Mouse (Mus musculus): ENCODE data around the gene Tmie. TPM values are rescaled to one million over a fixed set of nuclear protein-coding genes. Genes with fewer than 3 reads are reported as not detected.

Tmie gene
- polyA plus RNA-seq, 1 experiment from 2014 or later, result 0.74 TPM

DNA sequence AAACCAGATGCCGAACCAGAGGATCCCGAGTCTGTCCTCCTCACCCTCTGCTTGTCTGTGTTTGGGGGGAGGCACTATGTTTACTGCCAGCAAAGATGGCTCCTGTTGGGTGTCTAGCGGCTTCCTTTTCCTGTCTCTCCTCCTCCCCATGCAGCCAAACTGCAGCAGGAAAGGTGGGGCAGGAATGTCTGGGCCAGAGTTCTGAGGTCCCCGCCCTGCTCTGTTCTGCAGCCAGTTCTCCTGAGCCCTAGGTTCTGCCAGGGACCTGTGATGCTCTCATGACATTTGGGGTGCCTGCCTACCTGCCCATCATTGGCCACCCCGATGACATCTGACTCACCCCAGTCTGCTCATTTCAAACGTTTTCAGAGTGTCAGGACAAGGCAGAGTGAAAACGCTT lies 2.0 kb upstream of the Tmie start:
- no peaks in the 10 kb centered on the region for H3K9me3 ChIP-seq
- 78% methylated on average over 7 of the region's 7 CpGs for WGBS
- no peak for ATAC-seq
- H3K4me2 ChIP-seq (replicated peaks), result no peak overlapping the region
- H3K27ac ChIP-seq, result no peak overlapping the region
- peaks cover 49% of the 10 kb centered on the region for H3K27me3 ChIP-seq
- no peak overlapping the region for H3K9ac ChIP-seq (replicated peaks)
- H3K36me3 ChIP-seq, result no peaks in the 10 kb centered on the region
- peaks cover 12% of the 10 kb centered on the region for H3K4me1 ChIP-seq (replicated peaks)
- H3K4me3 ChIP-seq (replicated peaks), result no peak overlapping the region

DNA sequence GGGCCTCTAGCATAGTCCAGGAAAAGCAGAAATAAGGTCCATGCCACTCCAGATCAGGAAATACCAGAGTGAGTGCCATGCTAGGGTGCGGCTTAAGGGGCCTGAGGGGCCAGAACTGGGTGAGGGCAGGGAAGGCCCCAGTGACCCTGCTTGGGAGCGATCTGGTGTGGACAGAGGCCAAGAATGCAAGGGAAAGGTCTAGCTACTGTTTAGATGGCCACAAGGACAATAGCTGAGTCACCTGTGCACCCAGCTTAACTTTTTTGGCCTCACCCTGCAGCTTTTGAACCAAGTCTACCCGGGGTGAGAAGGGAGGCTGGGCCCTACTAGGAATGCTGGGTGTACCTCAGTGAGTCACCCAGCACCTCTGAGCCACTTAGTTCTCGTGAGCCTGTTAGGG lies 859 bp upstream of the Tmie start:
- Histone ChIP-seq H3K27ac (no peak overlapping the region), H3K27me3 (peaks cover 49% of the 10 kb centered on the region), H3K4me2 (replicated peaks) (peak overlapping the region; percentile 77), H3K4me1 (replicated peaks) (peaks cover 12% of the 10 kb centered on the region), H3K9ac (replicated peaks) (no peak overlapping the region), H3K9me3 (no peaks in the 10 kb centered on the region), H3K36me3 (no peaks in the 10 kb centered on the region), H3K4me3 (replicated peaks) (peak overlapping the region; percentile 45)
- ATAC-seq, result no peak
- 80% methylated on average over 4 of the region's 4 CpGs for WGBS

- peaks cover 49% of the 10 kb centered on the region for H3K27me3 ChIP-seq
- H3K27ac ChIP-seq, result no peak within 1 kb of the TSS
- peak within 1 kb of the TSS; percentile 77 for H3K4me2 ChIP-seq (replicated peaks)
- peaks cover 25% of the 10 kb centered on the region for H3K4me1 ChIP-seq (replicated peaks)
- WGBS, result 11% methylated on average over 12 of the region's 12 CpGs
- ATAC-seq, result no peak
- no peaks in the 10 kb centered on the region for H3K36me3 ChIP-seq
- H3K4me3 ChIP-seq (replicated peaks), result peak within 1 kb of the TSS; percentile 45
- H3K9ac ChIP-seq (replicated peaks), result peak within 1 kb of the TSS; percentile 54
- H3K9me3 ChIP-seq, result no peaks in the 10 kb centered on the region
Observed at GRCm38 (mm10) chr9:110879191-110879920, 557 bp downstream of the Tmie start, which contains the start of gene Als2cl. Gene Als2cl (plus strand): TSS chr9:110879870.

GRCm38 (mm10) chr9:110877888-110878287 lies 2.0 kb downstream of the Tmie start:
- Histone ChIP-seq H3K4me2 (replicated peaks) (no peak overlapping the region), H3K4me1 (replicated peaks) (peaks cover 36% of the 10 kb centered on the region), H3K4me3 (replicated peaks) (no peak overlapping the region), H3K27ac (no peak overlapping the region), H3K27me3 (peaks cover 60% of the 10 kb centered on the region), H3K9ac (replicated peaks) (no peak overlapping the region), H3K36me3 (no peaks in the 10 kb centered on the region), H3K9me3 (no peaks in the 10 kb centered on the region)
- ATAC-seq, result no peak
- WGBS, result 93% methylated on average over 5 of the region's 5 CpGs

- no peaks in the 10 kb centered on the region for H3K36me3 ChIP-seq
- no peak overlapping the region for H3K4me2 ChIP-seq (replicated peaks)
- H3K4me3 ChIP-seq (replicated peaks), result no peak overlapping the region
- H3K9me3 ChIP-seq, result no peaks in the 10 kb centered on the region
- peaks cover 36% of the 10 kb centered on the region for H3K4me1 ChIP-seq (replicated peaks)
- H3K27me3 ChIP-seq, result peaks cover 63% of the 10 kb centered on the region
- no peak overlapping the region for H3K9ac ChIP-seq (replicated peaks)
- no peak overlapping the region for H3K27ac ChIP-seq
- ATAC-seq, result no peak
- 79% methylated on average over 1 of the region's 1 CpGs for WGBS
Observed at GRCm38 (mm10) chr9:110877353-110877752, 2.6 kb downstream of the Tmie start.

DNA sequence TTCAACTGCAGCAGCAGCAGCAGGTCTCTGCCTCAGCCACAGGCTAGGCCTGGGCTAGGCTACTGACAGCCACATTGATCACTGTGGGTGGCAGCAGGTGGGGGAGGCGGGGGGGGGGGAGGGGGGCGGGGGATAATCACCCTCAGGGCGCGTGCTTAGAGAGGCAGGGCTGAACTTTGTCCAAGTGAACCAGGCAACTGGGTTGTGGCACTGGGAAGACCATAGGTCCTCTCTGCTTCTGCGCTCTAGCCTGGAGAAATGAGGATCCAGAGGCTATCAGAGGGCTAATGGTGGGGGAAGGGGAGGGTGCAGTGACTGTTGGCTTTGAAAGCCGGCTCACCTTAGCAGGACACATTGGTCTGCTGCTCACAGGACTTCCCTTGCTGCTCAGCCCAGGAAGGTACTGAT lies 4.6 kb downstream of the Tmie start:
- peak; percentile 53 for ATAC-seq
- Histone ChIP-seq H3K4me3 (replicated peaks) (no peak overlapping the region), H3K27me3 (peaks cover 46% of the 10 kb centered on the region), H3K9me3 (no peaks in the 10 kb centered on the region), H3K36me3 (no peaks in the 10 kb centered on the region), H3K4me2 (replicated peaks) (no peak overlapping the region), H3K27ac (0 out of 2 replicates have a peak overlapping the region, but pooled peaks have one; percentile 62), H3K9ac (replicated peaks) (no peak overlapping the region), H3K4me1 (replicated peaks) (peaks cover 31% of the 10 kb centered on the region)
- WGBS, result 42% methylated on average over 2 of the region's 6 CpGs

DNA sequence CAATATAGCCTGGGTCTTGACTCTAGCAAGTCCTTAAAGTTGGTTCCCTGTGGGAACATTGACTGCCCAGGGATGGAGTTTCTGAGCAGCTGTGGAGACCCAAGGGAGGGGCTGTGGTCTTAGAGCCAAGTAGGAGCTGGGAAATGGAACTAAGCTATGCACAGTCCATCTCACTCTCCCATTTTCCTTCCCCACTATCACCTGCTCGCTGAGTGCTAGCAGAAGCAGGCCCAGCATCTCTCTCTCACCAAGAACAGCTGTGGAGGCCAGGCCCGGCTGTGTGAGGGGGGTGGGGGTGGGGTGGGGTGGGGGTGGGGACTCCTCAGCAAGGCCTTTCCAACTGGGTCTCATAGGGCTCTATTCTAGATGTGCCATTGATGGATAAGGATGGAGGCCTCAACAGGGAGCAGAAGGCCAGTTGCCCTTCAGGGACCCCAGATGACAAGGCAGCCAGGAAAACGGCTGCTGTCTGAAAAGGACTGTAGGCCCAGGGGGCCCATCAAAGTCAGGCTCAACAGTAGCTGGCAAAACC lies 5.2 kb downstream of the Tmie start:
- H3K36me3 ChIP-seq, result no peaks in the 10 kb centered on the region
- ATAC-seq, result peak; percentile 48
- H3K27me3 ChIP-seq, result peaks cover 40% of the 10 kb centered on the region
- no peaks in the 10 kb centered on the region for H3K9me3 ChIP-seq
- no peak overlapping the region for H3K9ac ChIP-seq (replicated peaks)
- WGBS, result 11% methylated on average over 3 of the region's 3 CpGs
- H3K4me2 ChIP-seq (replicated peaks), result peak overlapping the region; percentile 58; the same call in 1 of the 2 replicates
- peak overlapping the region; percentile 62; the same call in 1 of the 2 replicates for H3K27ac ChIP-seq
- peaks cover 26% of the 10 kb centered on the region for H3K4me1 ChIP-seq (replicated peaks)
- no peak overlapping the region for H3K4me3 ChIP-seq (replicated peaks)

DNA sequence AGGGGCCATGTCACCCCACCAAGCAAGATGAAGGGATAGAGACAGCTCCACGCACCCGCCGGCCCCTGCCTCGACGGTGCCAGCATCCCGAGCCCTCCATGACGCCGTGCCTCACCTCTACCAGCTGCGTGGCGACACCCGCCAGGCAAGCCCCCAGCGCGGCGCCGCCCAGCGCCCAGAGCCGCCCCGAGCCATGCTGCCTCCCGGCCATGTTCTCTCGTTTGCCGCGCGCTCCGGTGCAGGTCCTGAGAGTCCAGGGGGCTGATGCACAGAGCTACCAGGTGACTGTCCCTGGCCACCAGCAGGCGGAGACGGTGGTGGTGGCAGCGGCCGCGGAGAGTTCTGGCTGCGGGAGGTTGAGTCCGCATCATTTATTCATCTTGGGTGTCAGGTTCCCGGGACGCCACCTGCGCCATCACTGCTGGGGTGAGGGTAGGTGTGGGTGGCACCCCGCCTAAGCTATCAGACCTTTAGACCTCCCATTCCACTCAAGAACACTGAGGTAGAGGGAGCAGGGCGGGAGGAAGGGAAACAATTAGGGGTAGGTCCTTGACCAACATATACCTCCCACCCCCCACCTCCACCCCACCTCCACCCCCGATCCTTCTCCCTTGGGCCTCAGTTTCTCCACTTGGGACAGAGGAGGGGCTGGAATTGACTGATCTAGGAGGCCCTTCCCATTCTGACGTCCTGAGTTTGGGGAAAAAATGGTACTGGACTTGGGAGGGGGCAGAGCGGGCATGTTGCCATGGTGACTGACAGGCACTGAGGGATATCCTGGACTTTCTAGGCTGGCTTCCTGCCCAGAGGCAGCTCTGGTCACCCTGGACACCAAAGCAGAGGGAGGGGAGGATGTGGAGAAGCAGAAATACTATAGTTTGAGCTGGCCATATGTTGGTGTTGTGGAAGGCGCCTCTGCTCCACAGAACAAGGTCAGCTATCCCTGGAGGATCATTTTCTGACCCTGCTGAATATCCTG lies 5.9 kb downstream of the Tmie start:
- WGBS, result 9% methylated on average over 40 of the region's 40 CpGs
- ATAC-seq, result peak; percentile 72
- peaks cover 24% of the 10 kb centered on the region for H3K4me1 ChIP-seq (replicated peaks)
- H3K4me2 ChIP-seq (replicated peaks), result peak overlapping the region; percentile 58
- H3K9me3 ChIP-seq, result no peaks in the 10 kb centered on the region
- peak overlapping the region; percentile 60 for H3K9ac ChIP-seq (replicated peaks)
- peak overlapping the region; percentile 62; the same call in 1 of the 2 replicates for H3K27ac ChIP-seq
- H3K36me3 ChIP-seq, result no peaks in the 10 kb centered on the region
- peaks cover 32% of the 10 kb centered on the region for H3K27me3 ChIP-seq
- H3K4me3 ChIP-seq (replicated peaks), result peak overlapping the region; percentile 36

DNA sequence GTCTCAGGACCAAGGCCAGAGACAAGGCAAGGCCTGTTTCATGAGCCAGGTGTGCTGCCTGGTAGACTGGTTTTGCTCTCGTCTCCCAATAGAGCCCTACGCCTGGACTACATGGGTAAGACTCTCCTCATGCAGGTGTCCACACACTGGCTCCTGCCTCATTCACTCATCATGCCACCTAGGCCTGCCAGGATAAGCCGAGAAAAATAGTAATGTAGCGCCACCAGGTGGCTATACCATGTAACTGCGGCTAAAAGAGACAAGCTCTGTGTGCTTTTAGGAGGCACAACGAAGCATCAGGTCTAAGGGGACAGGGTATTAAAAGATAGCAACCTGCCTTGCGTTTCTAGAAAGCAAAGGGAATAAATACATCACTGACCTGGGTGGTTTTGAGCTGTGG lies 8.9 kb downstream of the Tmie start:
- peaks cover 24% of the 10 kb centered on the region for H3K4me1 ChIP-seq (replicated peaks)
- peaks cover 20% of the 10 kb centered on the region for H3K27me3 ChIP-seq
- ATAC-seq, result no peak
- no peak overlapping the region for H3K9ac ChIP-seq (replicated peaks)
- H3K4me2 ChIP-seq (replicated peaks), result no peak overlapping the region
- no peaks in the 10 kb centered on the region for H3K9me3 ChIP-seq
- WGBS, result 19% methylated on average over 7 of the region's 7 CpGs
- no peaks in the 10 kb centered on the region for H3K36me3 ChIP-seq
- H3K27ac ChIP-seq, result no peak overlapping the region
- no peak overlapping the region for H3K4me3 ChIP-seq (replicated peaks)

DNA sequence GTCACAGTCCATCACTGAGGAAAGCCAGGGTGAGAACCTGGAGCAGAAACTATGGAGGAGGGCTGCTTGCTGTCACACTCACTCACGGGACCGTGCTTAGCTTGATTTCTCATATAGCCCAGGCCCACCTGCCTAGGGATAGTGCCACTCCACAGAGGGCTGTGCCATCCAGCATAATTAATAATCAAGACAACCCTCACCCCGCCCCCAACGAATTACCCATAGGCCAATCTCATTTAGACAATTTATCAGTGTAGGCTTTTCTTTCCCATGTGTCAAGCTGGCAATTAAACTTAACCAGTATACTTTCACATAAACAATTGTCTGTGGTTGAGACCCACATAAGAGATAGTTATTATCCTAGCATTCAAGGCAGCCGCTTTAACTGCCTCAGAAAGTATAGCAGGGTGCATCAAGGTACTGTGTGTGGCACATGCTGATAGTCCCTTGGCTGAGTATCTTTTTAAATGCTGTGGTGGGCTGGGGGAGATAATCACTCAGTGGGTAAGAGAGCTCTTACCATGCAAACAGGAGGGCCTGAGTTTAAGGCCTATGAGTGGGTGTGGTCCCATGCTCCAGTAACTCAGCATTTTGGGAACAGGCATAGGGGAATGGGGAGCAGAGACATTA lies 20.8 kb downstream of the Tmie start:
- H3K4me3 ChIP-seq (replicated peaks), result no peak overlapping the region
- H3K4me2 ChIP-seq (replicated peaks), result no peak overlapping the region
- ATAC-seq, result no peak
- H3K36me3 ChIP-seq, result no peaks in the 10 kb centered on the region
- peaks cover 25% of the 10 kb centered on the region for H3K27me3 ChIP-seq
- WGBS, result 89% methylated on average over 5 of the region's 5 CpGs
- no peaks in the 10 kb centered on the region for H3K9me3 ChIP-seq
- peaks cover 6% of the 10 kb centered on the region for H3K4me1 ChIP-seq (replicated peaks)
- no peak overlapping the region for H3K9ac ChIP-seq (replicated peaks)
- no peak overlapping the region for H3K27ac ChIP-seq

GRCm38 (mm10) chr9:110858523-110858922 lies 21.4 kb downstream of the Tmie start:
- H3K36me3 ChIP-seq, result no peaks in the 10 kb centered on the region
- no peaks in the 10 kb centered on the region for H3K9me3 ChIP-seq
- peaks cover 6% of the 10 kb centered on the region for H3K4me1 ChIP-seq (replicated peaks)
- no peak overlapping the region for H3K4me2 ChIP-seq (replicated peaks)
- no peak overlapping the region for H3K27ac ChIP-seq
- H3K27me3 ChIP-seq, result peaks cover 25% of the 10 kb centered on the region
- H3K9ac ChIP-seq (replicated peaks), result no peak overlapping the region
- WGBS, result 55% methylated on average over 5 of the region's 5 CpGs
- ATAC-seq, result no peak
- H3K4me3 ChIP-seq (replicated peaks), result no peak overlapping the region
